Mouse (Mus musculus): ENCODE data around the gene Zfp362.

Gene Zfp362

GRCm38 (mm10) chr4:128760029-128760428 is 45.8 kb downstream of the Zfp362 start:
- DNase-seq (ENCODE audit: low spot score) = no peak

- no peak for DNase-seq (ENCODE audit: low spot score)
Measured at GRCm38 (mm10) chr4:128759214-128759613, 46.6 kb downstream of the Zfp362 start.

GRCm38 (mm10) chr4:128755900-128756299 is 49.9 kb downstream of the Zfp362 start:
- no peak for DNase-seq (ENCODE audit: low spot score)

DNA sequence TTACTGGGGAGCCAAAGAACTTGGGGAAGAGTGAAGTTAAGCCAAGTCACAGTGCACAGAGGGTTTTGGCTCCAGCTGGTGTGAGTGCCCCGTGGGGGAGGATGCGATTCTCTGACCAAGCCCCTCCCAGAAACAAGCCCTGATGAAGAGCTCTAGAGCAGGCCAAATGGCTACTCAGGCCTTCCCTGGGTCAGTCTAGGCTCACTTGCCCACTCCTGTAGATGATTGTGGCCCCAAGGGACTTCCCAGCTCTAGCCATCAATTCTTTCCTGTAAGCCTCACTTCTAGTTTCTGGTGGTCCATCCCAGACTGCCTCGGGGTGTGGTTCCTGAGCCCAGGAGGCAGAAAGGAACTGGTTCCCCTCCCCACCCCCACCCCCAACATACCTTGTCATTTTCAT is 50.8 kb downstream of the Zfp362 start, which contains the start of gene A3galt2:
TSS of gene A3galt2 (plus strand) at position 301 of the 400 bp plus-strand sequence.
- no peak for DNase-seq (ENCODE audit: low spot score)

DNA sequence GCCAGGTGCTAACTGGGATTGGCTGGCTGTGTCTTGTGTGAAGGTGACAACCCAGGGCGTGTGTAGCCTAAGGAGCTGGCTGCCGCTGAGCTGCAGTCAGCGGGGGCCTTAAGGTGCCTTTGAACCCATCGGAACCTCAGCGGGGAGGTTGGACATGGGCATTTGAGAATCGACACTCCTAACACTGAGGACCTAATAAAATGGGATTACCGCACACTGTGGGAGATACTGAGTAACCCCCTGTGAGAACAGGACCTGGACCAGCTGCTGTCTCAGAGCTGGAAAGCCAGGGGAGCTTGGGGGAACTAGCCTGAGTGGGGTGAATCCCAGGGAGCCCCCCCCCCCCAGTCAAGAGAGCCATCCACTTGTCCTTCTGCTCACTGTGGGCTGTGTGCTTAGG is 52.3 kb downstream of the Zfp362 start:
- DNase-seq (ENCODE audit: low spot score) = no peak

DNA sequence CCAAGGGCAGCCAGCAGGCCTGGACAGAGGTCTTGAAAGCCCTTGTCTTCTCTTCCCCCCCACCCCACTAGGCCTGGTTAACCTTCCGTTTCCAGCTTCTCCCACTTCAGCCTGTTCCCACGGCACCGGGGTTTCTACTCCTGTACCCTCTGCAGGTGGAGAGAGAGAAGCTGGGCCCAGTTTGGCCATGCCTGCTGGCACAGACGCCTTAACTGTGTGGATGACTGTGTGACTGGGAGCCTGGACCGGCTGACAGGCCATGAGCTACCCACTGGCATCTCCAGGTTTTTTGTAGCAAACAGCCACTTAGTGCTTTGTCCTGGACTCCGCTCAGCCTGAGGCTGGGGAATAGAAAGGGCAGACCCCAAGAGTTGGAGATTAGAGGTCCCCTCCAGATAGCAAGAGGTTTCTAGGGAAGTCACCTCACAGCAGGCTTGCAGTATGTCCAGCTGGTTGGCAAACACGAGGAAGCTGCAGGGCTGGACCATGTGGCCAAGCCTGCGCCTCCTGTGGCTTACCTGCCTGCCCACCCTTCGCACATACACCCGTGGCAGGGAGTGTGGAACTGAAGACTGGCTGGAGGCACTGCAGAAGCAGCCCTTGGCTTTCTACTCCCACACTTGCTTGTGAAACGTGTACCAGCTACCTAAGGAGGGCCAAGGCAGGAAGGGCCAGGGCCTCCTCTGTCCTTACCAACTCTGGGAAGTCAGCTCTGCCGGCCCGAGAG is 53.7 kb downstream of the Zfp362 start:
- no peak for DNase-seq (ENCODE audit: low spot score)

- no peak for DNase-seq (ENCODE audit: low spot score)
Measured at GRCm38 (mm10) chr4:128751006-128751405, 54.8 kb downstream of the Zfp362 start.

DNA sequence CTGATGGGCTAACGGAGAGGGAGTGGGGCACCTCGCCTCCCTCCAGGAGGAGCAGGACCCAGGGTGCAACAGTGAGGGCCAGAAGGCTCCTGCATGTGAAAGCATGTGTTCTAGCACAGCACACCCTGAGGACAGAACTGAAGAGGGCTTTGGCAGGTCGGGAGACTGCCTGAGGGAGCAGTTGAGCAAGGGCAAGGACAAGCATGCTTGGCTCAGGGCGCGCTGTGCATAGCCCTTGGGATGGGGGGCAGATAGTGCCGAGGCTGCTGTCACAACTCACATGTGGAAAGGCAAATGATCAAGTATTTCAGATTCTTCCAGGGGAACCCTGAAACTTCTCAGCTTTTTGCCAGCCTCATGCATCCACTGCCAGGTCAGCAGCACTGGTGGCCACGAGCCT is 57.5 kb downstream of the Zfp362 start:
- no peak for DNase-seq (ENCODE audit: low spot score)

GRCm38 (mm10) chr4:128747614-128748270 is 58.1 kb downstream of the Zfp362 start:
- no peak for DNase-seq (ENCODE audit: low spot score)

- no peak for DNase-seq (ENCODE audit: low spot score)
Measured at GRCm38 (mm10) chr4:128745160-128745559, 60.7 kb downstream of the Zfp362 start.

GRCm38 (mm10) chr4:128743031-128743626 is 62.7 kb downstream of the Zfp362 start:
- DNase-seq (ENCODE audit: low spot score) = no peak

DNA sequence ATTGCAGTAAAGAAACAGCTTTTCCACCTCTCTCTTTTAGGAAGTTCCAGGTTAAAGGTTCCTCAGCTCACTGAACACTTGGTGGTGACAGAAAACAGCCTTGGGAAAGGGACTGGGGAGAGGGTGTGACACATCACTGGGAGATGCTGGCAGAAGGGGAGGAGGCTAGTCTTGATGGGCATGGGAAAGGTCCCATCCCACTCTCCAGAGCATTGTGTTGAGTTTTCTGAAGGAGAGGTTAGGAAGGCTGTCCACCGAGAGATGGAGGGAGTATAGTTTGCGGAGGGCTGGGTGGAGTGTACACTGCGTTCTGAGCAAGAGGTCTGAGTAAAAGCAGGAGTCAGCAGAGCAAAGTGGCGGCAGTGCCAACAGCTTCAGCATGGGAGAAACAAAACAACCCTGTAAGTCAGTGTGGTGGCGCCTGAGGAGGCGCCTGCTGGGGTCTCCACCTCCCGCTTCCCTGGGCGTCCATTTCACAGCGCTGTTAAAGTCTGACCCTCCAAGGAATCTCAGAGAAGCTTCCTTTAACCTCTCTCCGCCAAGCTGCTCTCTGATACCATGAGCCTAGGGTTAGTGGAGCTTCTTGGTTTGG is 63.4 kb downstream of the Zfp362 start:
- no peak for DNase-seq (ENCODE audit: low spot score)

DNA sequence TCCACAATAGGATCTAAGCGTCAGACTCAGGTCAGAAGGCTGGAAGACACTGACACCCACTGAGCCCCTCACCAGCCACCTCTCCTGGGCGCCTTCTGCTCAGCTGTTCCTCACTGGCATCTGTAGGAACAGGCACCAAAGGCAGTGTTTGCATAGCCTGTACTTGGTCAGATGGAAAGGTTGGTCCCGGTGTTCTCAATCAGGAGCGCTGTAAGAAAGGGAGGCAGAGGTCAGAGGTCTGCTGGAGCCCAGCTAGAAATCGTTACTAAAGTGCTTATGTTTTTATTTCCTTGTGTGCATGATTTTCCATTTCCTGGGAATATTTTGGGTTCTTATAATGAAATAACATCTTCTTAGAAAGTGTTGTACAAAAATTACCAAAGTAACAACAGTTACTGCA is 63.9 kb downstream of the Zfp362 start:
- DNase-seq (ENCODE audit: low spot score) = no peak

- DNase-seq (ENCODE audit: low spot score) = no peak
Measured at GRCm38 (mm10) chr4:128740878-128741277, 65.0 kb downstream of the Zfp362 start.

DNA sequence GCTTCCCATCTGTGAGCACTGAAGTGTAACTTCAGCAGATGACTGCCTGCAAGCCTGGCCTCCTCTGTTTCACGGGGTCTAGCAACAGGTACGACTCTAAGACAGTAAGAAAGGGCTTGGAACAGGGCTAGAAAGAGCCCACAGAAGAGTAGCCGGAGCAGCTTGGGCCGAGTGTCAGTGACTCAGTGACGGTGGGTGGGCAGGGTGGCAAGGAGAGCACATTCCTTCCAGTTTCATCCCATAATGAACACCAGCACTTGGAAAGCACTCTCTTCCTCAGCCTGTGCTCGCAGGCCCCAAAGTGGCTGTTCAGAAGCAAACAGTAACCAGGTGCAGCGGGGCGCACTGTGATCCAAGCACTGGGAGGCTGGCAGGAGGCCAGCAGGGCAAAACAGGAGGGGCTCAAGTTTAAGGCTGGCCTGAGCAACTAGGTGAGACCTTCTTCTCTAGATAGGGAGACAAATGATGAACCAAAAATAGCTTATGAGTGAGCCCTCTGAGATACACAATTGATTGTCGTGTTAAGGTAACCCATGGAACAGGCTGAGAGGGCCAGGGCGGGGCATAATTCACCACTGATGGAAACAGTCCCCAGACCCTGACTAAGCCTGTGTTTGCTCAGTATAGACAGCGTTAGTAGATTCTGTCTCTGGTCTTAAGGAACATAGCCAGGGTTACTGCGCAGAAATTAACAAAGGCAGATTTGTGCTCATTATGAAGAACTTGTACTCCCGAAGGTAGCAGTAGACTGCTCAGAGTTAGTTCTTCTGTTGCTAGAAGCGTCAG is 67.8 kb downstream of the Zfp362 start:
- DNase-seq (ENCODE audit: low spot score) = no peak

GRCm38 (mm10) chr4:128737137-128737589 is 68.7 kb downstream of the Zfp362 start:
- DNase-seq (ENCODE audit: low spot score) = no peak

DNA sequence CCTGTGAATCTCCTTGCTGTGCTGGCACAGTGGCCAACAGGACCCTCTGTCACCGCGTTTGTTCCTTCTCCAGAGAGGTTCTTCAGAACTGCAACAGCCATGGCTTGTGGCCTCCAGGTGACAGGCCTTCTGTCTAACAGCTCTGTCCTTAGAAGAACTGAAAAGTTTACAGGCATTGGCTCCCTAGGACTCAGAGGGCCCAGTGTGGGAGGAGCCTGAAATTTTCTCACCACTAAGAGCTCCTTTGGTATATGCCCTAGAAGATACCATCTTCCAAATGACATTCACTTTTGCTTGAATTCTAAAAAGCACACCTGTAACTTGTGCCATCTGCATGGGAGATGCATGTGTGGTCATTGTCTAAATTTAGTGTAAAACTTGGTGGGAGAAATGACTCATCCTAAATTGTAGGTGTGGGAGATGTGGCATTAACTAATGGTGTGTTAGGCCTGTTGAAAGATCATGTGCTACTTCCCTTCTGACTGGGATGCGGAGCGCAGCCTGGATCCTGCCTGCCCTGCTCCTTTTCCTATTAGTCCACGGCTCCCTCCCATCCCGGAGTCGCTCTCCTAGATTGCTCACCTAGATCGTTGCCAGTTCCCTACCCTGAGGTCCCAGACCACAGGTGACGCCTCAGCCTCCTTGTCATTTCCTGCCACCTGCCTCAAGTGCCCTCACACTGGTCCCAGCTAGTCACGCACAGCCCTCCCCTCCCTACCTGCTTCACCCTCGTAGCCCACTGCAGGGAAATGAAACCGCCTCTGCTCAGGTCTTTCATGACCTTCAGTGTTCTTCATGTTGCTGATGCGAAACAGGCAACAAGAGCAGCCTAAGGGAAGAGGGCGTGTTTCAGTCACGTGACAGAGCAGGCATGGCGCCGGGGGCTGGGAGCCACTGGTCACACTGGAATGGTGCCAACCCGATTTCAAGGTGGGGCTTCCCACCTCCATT is 70.8 kb downstream of the Zfp362 start:
- peak; percentile 50 for DNase-seq (ENCODE audit: low spot score)

DNA sequence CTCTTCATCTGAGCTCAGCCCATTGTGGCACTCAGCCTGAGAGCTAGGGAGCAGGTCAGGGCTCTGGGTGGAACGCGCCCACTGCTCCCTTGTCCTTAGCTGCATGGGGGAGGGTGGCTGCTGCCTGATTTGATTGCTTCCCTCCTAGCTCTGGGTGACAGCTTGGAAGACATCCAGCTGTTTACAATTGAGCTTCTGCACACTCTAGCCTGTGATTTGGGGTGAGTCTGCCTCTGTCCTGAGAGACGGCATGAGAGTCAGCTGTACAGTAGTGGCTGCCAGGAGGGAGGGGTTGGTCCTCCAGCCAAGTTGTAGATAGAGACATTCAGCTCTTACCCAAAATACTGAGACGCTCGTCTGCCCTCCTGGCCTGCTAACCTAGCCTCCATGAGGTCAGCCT is 71.6 kb downstream of the Zfp362 start:
- peak; percentile 69 for DNase-seq (ENCODE audit: low spot score)

GRCm38 (mm10) chr4:128733496-128733895 is 72.3 kb downstream of the Zfp362 start:
- DNase-seq (ENCODE audit: low spot score) = no peak

GRCm38 (mm10) chr4:128732794-128733193 is 73.1 kb downstream of the Zfp362 start:
- DNase-seq (ENCODE audit: low spot score) = no peak

- DNase-seq (ENCODE audit: low spot score) = no peak
Measured at GRCm38 (mm10) chr4:128730271-128730670, 75.6 kb downstream of the Zfp362 start.

All from urinary bladder, postnatal 14 days (tissue).